Mouse (Mus musculus) bone marrow macrophage, adult 2 months (primary cell): ENCODE measurements around the gene Fam71d. TPM values are rescaled to one million over a fixed set of nuclear protein-coding genes. Genes with fewer than 3 reads are reported as not detected.

ENCODE experiments used
- H3K27ac ChIP-seq: 2 replicates; pipeline ENCODE4 v1.5.1; 2012; ENCODE audit warnings: low read depth, low read length; ENCODE audit not compliant: insufficient read depth
- H3K4me1 ChIP-seq: 2 replicates; pipeline ENCODE4 v1.6.1; 2012; ENCODE audit warnings: low read length; ENCODE audit not compliant: control insufficient read depth, insufficient read depth
- H3K4me3 ChIP-seq: 2 replicates; pipeline ENCODE4 v1.5.1; 2012; ENCODE audit warnings: mild to moderate bottlenecking, low read length, moderate library complexity; ENCODE audit not compliant: insufficient read depth
- CTCF ChIP-seq: IDR thresholded peaks from 2 replicates; pipeline ENCODE4 v1.5.1; 2012; ENCODE audit warnings: low read depth, mild to moderate bottlenecking, low read length, moderate library complexity
- POLR2A ChIP-seq: IDR thresholded peaks from 2 replicates; pipeline ENCODE4 v1.6.1; 2012; ENCODE audit warnings: mild to moderate bottlenecking, low read depth, low read length, borderline replicate concordance
- polyA plus RNA-seq: library from polyadenylated mRNA; stranded (reverse); fragments of >200 nt; gene quantifications from 2 replicates; pipeline ENCODE4 v1.2.4, GENCODE M21; 2012; ENCODE audit not compliant: missing spikeins, insufficient read depth, insufficient read length

Fam71d gene
- polyA plus RNA-seq, 1 experiment = not detected

DNA sequence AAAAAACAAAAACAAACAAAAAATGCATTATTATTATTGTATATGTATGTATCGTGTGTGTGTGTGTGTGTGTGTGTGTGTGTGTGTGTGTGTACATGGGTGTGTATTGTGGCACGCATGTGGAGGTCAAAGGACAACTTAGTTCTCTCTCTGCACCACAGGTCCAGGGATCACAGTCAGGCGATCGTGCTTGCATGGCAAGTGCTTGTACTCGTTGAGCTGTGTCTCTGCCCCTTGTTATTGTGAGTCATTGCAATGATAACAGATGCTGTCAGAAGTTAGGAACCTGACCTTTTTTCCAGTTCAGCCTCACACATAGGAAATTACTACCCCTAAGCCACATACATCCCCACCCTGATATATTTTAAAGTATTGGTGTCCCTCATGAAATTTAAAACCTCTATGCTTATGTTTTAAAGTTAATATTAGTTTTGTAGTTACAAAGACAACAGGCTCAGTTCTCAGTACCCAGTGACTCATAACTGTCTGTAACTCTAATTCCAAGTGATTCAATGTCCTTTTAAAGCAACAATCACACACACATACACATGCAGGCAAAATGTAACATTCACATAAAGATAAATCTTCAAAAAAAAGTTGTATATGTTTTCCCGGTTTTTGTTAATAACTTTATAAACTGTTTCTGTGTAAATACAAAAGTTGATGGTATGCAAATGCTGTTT is 77.8 kb downstream of the Fam71d start:
- TF ChIP-seq CTCF (no peak), POLR2A (no peak)
- H3K4me3 ChIP-seq = no peak overlapping the region
- H3K27ac ChIP-seq = no peak overlapping the region
- peaks cover 2% of the 10 kb centered on the region; the same call in 1 of the 2 replicates for H3K4me1 ChIP-seq

DNA sequence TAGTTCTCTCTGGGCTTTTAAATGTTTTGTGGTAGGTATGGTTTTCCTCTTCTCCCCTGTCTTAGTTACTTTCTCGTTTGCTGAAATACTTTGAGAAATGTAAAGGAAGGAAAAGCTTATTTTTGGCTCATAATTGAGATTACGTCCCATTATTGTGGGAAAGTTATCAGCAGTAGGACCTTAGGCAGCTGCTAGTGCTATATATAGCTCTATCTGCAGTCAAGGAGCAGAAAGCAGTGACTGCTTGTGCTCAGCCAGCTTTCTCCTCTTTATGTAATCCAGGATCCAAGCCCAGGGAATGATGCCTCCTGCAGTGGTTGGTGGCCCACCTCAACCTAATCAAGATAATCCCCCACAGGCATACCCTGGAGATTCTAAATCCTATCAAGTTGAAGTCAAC is 81.9 kb downstream of the Fam71d start:
- TF ChIP-seq POLR2A (no peak), CTCF (no peak)
- Histone ChIP-seq H3K27ac (no peak overlapping the region), H3K4me3 (no peak overlapping the region), H3K4me1 (peaks cover 2% of the 10 kb centered on the region; the same call in 1 of the 2 replicates)

DNA sequence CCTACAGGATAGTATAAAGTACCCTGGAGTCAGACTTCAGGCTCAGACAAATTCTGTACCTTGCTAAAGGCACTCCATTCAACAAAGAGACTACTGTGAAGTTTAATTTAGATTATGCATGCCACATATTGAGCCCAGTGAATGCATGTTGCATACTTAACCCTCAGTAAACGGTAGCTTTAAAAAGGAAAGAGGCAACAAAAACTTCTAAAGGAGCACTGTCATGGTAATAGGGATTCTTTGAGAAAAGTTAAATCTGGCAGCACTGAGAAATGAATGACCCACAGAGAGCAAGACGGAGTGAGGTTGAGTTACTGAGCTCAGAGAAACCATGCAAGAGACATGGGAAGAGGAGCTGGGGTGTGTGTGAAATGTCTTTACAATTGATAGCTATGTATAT is 86.6 kb downstream of the Fam71d start:
- no peak overlapping the region for H3K4me3 ChIP-seq
- H3K27ac ChIP-seq = no peak overlapping the region
- H3K4me1 ChIP-seq = no peaks in the 10 kb centered on the region
- no peak for TF ChIP-seq CTCF
- no peak for TF ChIP-seq POLR2A

DNA sequence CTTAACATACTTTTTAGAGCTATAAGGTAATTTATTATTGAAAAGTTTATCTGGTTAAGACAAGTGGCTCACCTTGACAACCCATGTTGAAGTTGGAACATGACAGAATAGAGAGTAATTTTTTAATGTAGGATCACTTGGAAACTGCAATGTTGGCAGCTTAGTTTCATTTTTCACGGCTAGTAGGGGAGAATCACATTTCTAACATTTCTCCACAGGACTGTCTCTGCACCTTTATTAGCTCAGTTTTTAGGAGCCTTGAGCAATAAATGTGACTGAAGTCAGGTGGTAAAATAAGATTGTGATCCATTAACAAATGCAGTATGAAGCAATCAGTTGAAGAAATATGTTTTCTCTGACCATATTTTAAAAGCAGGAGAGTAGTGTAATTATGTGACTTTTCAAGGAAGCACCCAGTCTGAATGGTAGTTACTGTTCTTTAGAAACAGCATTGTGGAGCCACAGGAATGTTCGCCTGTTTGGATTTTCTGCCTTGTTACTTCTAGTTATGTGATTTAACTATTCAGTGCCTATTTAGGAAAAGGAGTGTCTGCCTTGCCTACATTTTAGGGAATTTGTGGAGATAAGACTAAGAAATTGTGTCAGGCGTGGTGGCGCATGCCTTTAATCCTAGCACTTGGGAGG is 87.2 kb downstream of the Fam71d start:
- Histone ChIP-seq H3K4me3 (no peak overlapping the region), H3K4me1 (no peaks in the 10 kb centered on the region), H3K27ac (no peak overlapping the region)
- TF ChIP-seq CTCF = no peak
- TF ChIP-seq POLR2A = no peak

Other genes starting within 250 kb of the Fam71d start
- gene Mpp5, start 57.4 kb downstream of the Fam71d start, polyA plus RNA-seq = 15.5 and 18.2 TPM in 2 replicates
- 138 and 153 TPM in 2 replicates for gene Atp6v1d, start 170.1 kb downstream of the Fam71d start, polyA plus RNA-seq
- gene Eif2s1, start 170.3 kb downstream of the Fam71d start, polyA plus RNA-seq = 40.7 and 44.0 TPM in 2 replicates
- not detected in 2 replicates for gene Plek2, start 215.4 kb downstream of the Fam71d start, polyA plus RNA-seq